Comparison of ENCODE assay signal across 9 mouse cellular contexts in the genomic region with DNA sequence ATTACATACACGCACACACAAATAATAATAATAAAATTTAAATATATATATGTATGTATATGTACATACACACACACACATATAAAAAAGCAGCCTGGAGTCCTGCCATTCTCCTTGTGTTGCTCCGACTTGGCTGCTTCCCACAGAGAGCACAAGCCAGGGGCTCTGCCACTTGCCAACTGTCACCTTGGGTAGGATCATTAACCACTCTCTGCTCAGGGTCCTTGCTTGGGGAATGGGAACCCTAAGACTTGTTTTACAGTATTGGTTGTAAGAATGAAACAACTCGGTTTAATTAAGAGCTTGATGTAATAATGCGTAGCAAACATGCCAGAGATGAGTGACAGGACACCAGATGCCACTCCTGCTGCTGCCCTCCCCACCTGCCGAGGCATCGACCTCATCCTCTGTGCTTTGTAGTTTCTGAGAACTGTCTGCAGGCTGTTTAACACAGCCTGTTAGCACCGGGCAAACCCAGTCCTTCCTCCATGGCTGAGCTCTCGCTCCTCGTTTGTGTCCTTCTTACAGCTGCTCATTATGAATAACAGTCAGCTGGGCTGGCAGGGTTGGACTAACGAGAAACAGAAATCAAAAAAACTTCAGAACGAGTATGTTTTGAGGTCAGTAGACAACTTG. TPM values are rescaled to one million over a fixed set of nuclear protein-coding genes. Genes with fewer than 3 reads are reported as not detected.
DNase-seq lines count a peak whose midpoint lies in the region; ATAC-seq and TF ChIP-seq lines count a peak whose summit lies in the region.
"Had no signal": no experiment of that assay in that cellular context is flagged by ENCODE, and none has a peak within 500 bp of the region (broad histone marks: within the 10 kb centered on the region; RNA-seq: fewer than 3 reads in every experiment).

No protein-coding gene starts in this region.

- no peak for TF ChIP-seq EP300 in stomach, postnatal 0 days (optimal IDR thresholded peaks at IDR 0.05)

- no peak for TF ChIP-seq CTCF in stomach, postnatal 0 days (IDR thresholded peaks at IDR 0.05; ENCODE audit: low read depth)
- no peak for TF ChIP-seq CTCF in intestine, postnatal 0 days (IDR thresholded peaks at IDR 0.05; ENCODE audit: low read depth)

- no peaks in the 10 kb centered on the region for H3K27me3 ChIP-seq in heart, embryonic 16.5 days (ENCODE audit: control insufficient read depth, insufficient read depth, low read length)
- no peaks in the 10 kb centered on the region for H3K27me3 ChIP-seq in stomach, embryonic 16.5 days (ENCODE audit: control insufficient read depth, insufficient read depth, low read length)
- H3K27me3 ChIP-seq in stomach, postnatal 0 days (ENCODE audit: control insufficient read depth, insufficient read depth, low read length), result no peaks in the 10 kb centered on the region
- H3K27me3 ChIP-seq in intestine, postnatal 0 days (replicated peaks; ENCODE audit: control insufficient read depth, insufficient read depth, low read length), result no peaks in the 10 kb centered on the region

- peaks cover 69% of the 10 kb centered on the region for H3K4me1 ChIP-seq in heart, embryonic 16.5 days (ENCODE audit: control insufficient read depth, insufficient read depth, low read length)
- H3K4me1 ChIP-seq in stomach, embryonic 16.5 days (ENCODE audit: control insufficient read depth, insufficient read depth, low read length), result peaks cover 42% of the 10 kb centered on the region
- peaks cover 10% of the 10 kb centered on the region; the same call in 1 of the 2 replicates for H3K4me1 ChIP-seq in stomach, postnatal 0 days (replicated peaks; ENCODE audit: control insufficient read depth, insufficient read depth)
- H3K4me1 ChIP-seq in intestine, postnatal 0 days (replicated peaks; ENCODE audit: control insufficient read depth, insufficient read depth, low read length), result peaks cover 4% of the 10 kb centered on the region; the same call in 1 of the 2 replicates

- H3K9me3 ChIP-seq in heart, embryonic 16.5 days (replicated peaks; ENCODE audit: control insufficient read depth, low read length), result no peaks in the 10 kb centered on the region
- H3K9me3 ChIP-seq in stomach, embryonic 16.5 days (replicated peaks; ENCODE audit: control insufficient read depth, low read length), result no peaks in the 10 kb centered on the region
- no peaks in the 10 kb centered on the region for H3K9me3 ChIP-seq in stomach, postnatal 0 days (ENCODE audit: control insufficient read depth, low read length)
- no peaks in the 10 kb centered on the region for H3K9me3 ChIP-seq in intestine, postnatal 0 days (ENCODE audit: control insufficient read depth)

- no peaks in the 10 kb centered on the region; the same call in 1 of the 2 replicates for H3K36me3 ChIP-seq in heart, embryonic 16.5 days (ENCODE audit: control insufficient read depth, insufficient read depth)
- no peaks in the 10 kb centered on the region for H3K36me3 ChIP-seq in stomach, embryonic 16.5 days (ENCODE audit: control insufficient read depth, insufficient read depth, low read length)
- no peaks in the 10 kb centered on the region for H3K36me3 ChIP-seq in stomach, postnatal 0 days (ENCODE audit: control insufficient read depth, insufficient read depth, low read length)
- H3K36me3 ChIP-seq in intestine, postnatal 0 days (ENCODE audit: control insufficient read depth, insufficient read depth), result 0 out of 2 replicates have a peak, but pooled peaks cover 10% of the 10 kb centered on the region

- WGBS in heart, embryonic 16.5 days, result 66% methylated on average over 11 of the region's 11 CpGs
- 69% methylated on average over 11 of the region's 11 CpGs for WGBS in stomach, embryonic 16.5 days
- 68% methylated on average over 11 of the region's 11 CpGs for WGBS in stomach, postnatal 0 days
- WGBS in intestine, postnatal 0 days, result 61% methylated on average over 11 of the region's 11 CpGs

- H3K4me2 ChIP-seq in heart, embryonic 16.5 days (ENCODE audit: low read depth, low read length), result no peak overlapping the region
- no peak overlapping the region for H3K4me2 ChIP-seq in stomach, embryonic 16.5 days (ENCODE audit: low read depth, low read length)
- H3K4me2 ChIP-seq in stomach, postnatal 0 days (replicated peaks; ENCODE audit: low read depth), result no peak overlapping the region
- H3K4me2 ChIP-seq in intestine, postnatal 0 days (replicated peaks; ENCODE audit: low read depth), result no peak overlapping the region

- no peak overlapping the region for H3K9ac ChIP-seq in heart, embryonic 16.5 days (ENCODE audit: low read length)
- H3K9ac ChIP-seq in stomach, embryonic 16.5 days (ENCODE audit: low read length), result no peak overlapping the region
- H3K9ac ChIP-seq in stomach, postnatal 0 days (ENCODE audit: low read length), result no peak overlapping the region
- no peak overlapping the region for H3K9ac ChIP-seq in intestine, postnatal 0 days (ENCODE audit: low read depth, low read length)

- DNase-seq in heart, adult 18-20 months, result no peak
- no peak for DNase-seq in stomach, postnatal 0 days (ENCODE audit: low spot score)
- peak; percentile 71 for DNase-seq in thymus, postnatal 4 days
- no peak for DNase-seq in urinary bladder, adult 18-20 months (ENCODE audit: low spot score in 2 of 2)
- DNase-seq in embryo, embryonic 10.5 days (ENCODE audit: low spot score), result no peak

- ATAC-seq in heart, embryonic 16.5 days (replicated peaks; ENCODE audit: extremely low read depth, insufficient read depth, low FRiP score), result no peak
- ATAC-seq in stomach, embryonic 16.5 days (ENCODE audit: insufficient read depth, low FRiP score), result no peak
- ATAC-seq in stomach, postnatal 0 days (ENCODE audit: low FRiP score, low TSS enrichment), result no peak
- no peak for ATAC-seq in intestine, postnatal 0 days

- peak overlapping the region; percentile 58 for H3K27ac ChIP-seq in heart, embryonic 16.5 days (ENCODE audit: low read length)
- 0 out of 2 replicates have a peak overlapping the region, but pooled peaks have one; percentile 14 for H3K27ac ChIP-seq in stomach, embryonic 16.5 days (ENCODE audit: low read length)
- no peak overlapping the region for H3K27ac ChIP-seq in stomach, postnatal 0 days (replicated peaks)
- H3K27ac ChIP-seq in intestine, postnatal 0 days (ENCODE audit: low read depth, low read length), result 0 out of 2 replicates have a peak overlapping the region, but pooled peaks have one; percentile 1

- H3K4me3 ChIP-seq in heart, embryonic 16.5 days (ENCODE audit: low read length), result no peak overlapping the region
- H3K4me3 ChIP-seq in stomach, embryonic 16.5 days (replicated peaks; ENCODE audit: low read length), result no peak overlapping the region
- no peak overlapping the region for H3K4me3 ChIP-seq in stomach, postnatal 0 days (ENCODE audit: low read depth, low read length)
- H3K4me3 ChIP-seq in intestine, postnatal 0 days (ENCODE audit: low read depth, low read length), result no peak overlapping the region
- H3K4me3 ChIP-seq: erythroblast, embryonic 14.5 days had no signal

RNA-seq across cellular contexts. Expression of gene Plcg1, which starts 9.5 kb away (rescaled TPM):
- 26.4 and 32.0 TPM in 2 replicates for polyA plus RNA-seq in heart, embryonic 16.5 days (2015; fragmentation: Nextera tagmentation; extraction: Ambion mirVana)
- total RNA-seq in heart, adult 18-20 months (2021), result 10 to 100 TPM; 45.6 to 58.0 TPM
- 28.6 and 32.5 TPM in 2 replicates for polyA plus RNA-seq in stomach, embryonic 16.5 days (2015; fragmentation: Nextera tagmentation; extraction: Ambion mirVana)
- 11.4 and 11.5 TPM in 2 replicates for polyA plus RNA-seq in stomach, postnatal 0 days (2015; fragmentation: Nextera tagmentation; extraction: Ambion mirVana)
- polyA plus RNA-seq in intestine, postnatal 0 days (2015; fragmentation: Nextera tagmentation; extraction: Ambion mirVana), result 10.9 and 13.3 TPM in 2 replicates
